Mouse (Mus musculus): ENCODE results near the gene Lrrc7.

DNA sequence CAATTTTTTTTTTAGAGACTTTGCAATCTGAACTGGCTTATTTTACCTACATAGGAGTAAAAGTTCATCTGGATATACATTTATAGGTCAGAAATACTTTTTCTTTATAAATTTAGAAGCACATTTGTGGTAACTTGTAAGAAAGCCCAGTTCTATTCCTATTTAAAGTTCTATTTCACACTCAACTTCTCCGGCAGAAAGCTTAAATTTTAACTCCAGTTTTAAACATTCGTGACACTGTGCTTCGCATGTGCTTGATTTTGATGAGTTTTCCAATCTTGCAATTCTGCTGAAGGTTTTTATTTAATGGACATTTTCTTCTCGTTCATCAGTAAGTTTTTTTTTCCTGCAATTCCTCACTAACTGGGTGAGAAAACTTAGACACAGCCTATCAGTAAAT, 205.8 kb downstream of the Lrrc7 start:
- TF ChIP-seq CTCF (IDR thresholded peaks at IDR 0.05; ENCODE audit: low read depth), result no peak
- no peak for TF ChIP-seq EP300 (optimal IDR thresholded peaks at IDR 0.05)
